Mouse (Mus musculus): ENCODE measurements around the gene Upp1. TPM values are rescaled to one million over a fixed set of nuclear protein-coding genes. Genes with fewer than 3 reads are reported as not detected.
"Not testable (repeated sequence)": the region's sequence is repeated elsewhere in the genome, so short reads cannot be mapped to it uniquely, and the experiment has no call there.

Gene Upp1
- polyA plus RNA-seq, 1 experiment from 2014 or later, result 7.7 TPM

DNA sequence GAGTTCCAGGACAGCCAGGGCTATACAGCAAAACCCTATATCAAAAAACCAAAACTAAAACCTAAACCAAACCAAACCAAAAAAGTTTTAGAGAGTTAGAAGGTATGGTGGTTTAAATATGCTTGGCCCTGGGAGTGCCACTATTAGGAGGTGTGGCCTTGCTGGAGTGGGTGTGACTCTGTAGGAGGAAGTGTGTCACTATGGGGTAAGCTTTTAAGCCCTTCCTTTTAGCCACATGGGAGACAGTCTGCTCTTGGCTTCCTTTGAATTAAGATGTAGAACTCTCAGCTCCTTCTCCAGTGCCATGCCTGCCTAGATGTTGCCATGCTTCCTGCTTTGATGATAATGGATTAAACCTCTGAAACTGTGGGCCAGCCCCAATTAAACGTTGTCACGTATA, 27.2 kb downstream of the Upp1 start:
- no peak overlapping the region for H3K4me3 ChIP-seq (ENCODE audit: low read depth, low read length)
- H3K9ac ChIP-seq (ENCODE audit: low read depth, low read length), result no peak overlapping the region
- H3K4me1 ChIP-seq (replicated peaks; ENCODE audit: control insufficient read depth, insufficient read depth, low read length), result no peaks in the 10 kb centered on the region
- WGBS, result 94% methylated on average over 2 of the region's 2 CpGs
- no peak overlapping the region for H3K4me2 ChIP-seq (replicated peaks; ENCODE audit: low read depth, low read length)
- no peak for DNase-seq (ENCODE audit: low spot score)
- no peak overlapping the region for H3K27ac ChIP-seq (ENCODE audit: low read depth, low read length)
- H3K36me3 ChIP-seq (ENCODE audit: control insufficient read depth, insufficient read depth, low read length), result no peaks in the 10 kb centered on the region
- H3K27me3 ChIP-seq (ENCODE audit: control insufficient read depth, insufficient read depth, low read length), result no peaks in the 10 kb centered on the region
- no peak for ATAC-seq (ENCODE audit: low FRiP score)
- H3K9me3 ChIP-seq (ENCODE audit: control insufficient read depth, low read length), result no peaks in the 10 kb centered on the region

DNA sequence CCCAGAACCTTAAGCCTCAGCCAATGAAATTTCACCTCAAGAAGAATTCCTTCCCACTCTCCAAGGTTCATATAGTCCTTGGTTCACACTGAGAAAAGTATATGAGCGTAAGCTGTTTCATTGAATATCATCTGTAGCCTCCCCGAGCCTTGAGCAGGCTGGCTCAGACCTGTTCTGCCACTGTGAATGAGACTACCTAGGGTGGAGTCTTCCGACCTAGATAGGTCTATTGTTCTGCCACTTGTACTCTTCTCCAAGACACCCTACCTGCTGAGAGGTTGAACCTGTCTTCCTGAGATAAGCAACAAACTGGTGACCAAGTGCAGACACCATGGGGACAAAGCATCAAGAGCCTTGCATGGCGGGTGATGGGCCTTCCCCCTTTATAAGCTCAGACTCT, 28.2 kb downstream of the Upp1 start:
- H3K9ac ChIP-seq (ENCODE audit: low read depth, low read length), result no peak overlapping the region
- WGBS, result 91% methylated on average over 4 of the region's 4 CpGs
- no peak overlapping the region for H3K4me3 ChIP-seq (ENCODE audit: low read depth, low read length)
- H3K36me3 ChIP-seq (ENCODE audit: control insufficient read depth, insufficient read depth, low read length), result no peaks in the 10 kb centered on the region
- no peaks in the 10 kb centered on the region for H3K9me3 ChIP-seq (ENCODE audit: control insufficient read depth, low read length)
- H3K27ac ChIP-seq (ENCODE audit: low read depth, low read length), result no peak overlapping the region
- no peak overlapping the region for H3K4me2 ChIP-seq (replicated peaks; ENCODE audit: low read depth, low read length)
- H3K27me3 ChIP-seq (ENCODE audit: control insufficient read depth, insufficient read depth, low read length), result no peaks in the 10 kb centered on the region
- ATAC-seq (ENCODE audit: low FRiP score) (no peak), DNase-seq (ENCODE audit: low spot score) (no peak)
- no peaks in the 10 kb centered on the region for H3K4me1 ChIP-seq (replicated peaks; ENCODE audit: control insufficient read depth, insufficient read depth, low read length)

- no peaks in the 10 kb centered on the region for H3K9me3 ChIP-seq (ENCODE audit: control insufficient read depth, low read length)
- no peak for ATAC-seq (ENCODE audit: low FRiP score)
- no peak overlapping the region for H3K4me3 ChIP-seq (ENCODE audit: low read depth, low read length)
- no peaks in the 10 kb centered on the region for H3K4me1 ChIP-seq (replicated peaks; ENCODE audit: control insufficient read depth, insufficient read depth, low read length)
- no peak for DNase-seq (ENCODE audit: low spot score)
- H3K9ac ChIP-seq (ENCODE audit: low read depth, low read length), result no peak overlapping the region
- 94% methylated on average over 1 of the region's 1 CpGs for WGBS
- no peaks in the 10 kb centered on the region for H3K36me3 ChIP-seq (ENCODE audit: control insufficient read depth, insufficient read depth, low read length)
- no peak overlapping the region for H3K27ac ChIP-seq (ENCODE audit: low read depth, low read length)
- no peaks in the 10 kb centered on the region for H3K27me3 ChIP-seq (ENCODE audit: control insufficient read depth, insufficient read depth, low read length)
- no peak overlapping the region for H3K4me2 ChIP-seq (replicated peaks; ENCODE audit: low read depth, low read length)
Measured at GRCm38 (mm10) chr11:9146683-9147082, 28.8 kb downstream of the Upp1 start.

DNA sequence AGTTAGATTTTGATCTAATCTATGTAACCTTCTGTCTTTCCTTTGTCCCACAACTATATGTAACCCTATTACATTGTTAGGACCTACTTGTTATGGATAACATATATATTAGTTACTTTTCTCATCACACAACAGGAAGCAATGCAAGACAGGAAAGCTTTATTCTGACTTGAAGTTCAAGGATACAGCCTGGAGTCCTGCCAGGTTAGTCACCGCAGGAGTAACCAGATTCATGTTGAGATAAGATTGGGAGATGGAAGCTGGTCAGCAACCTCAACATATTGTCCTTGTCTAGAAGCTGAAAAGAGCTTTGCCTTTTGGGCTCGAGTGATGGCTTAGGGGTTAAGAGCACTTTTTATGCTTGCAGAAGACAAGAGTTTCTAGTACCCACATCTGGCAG, 30.3 kb downstream of the Upp1 start:
- Histone ChIP-seq H3K27ac (ENCODE audit: low read depth, low read length) (no peak overlapping the region), H3K27me3 (ENCODE audit: control insufficient read depth, insufficient read depth, low read length) (no peaks in the 10 kb centered on the region), H3K4me2 (replicated peaks; ENCODE audit: low read depth, low read length) (no peak overlapping the region), H3K4me3 (ENCODE audit: low read depth, low read length) (no peak overlapping the region), H3K4me1 (replicated peaks; ENCODE audit: control insufficient read depth, insufficient read depth, low read length) (no peaks in the 10 kb centered on the region), H3K36me3 (ENCODE audit: control insufficient read depth, insufficient read depth, low read length) (no peaks in the 10 kb centered on the region), H3K9me3 (ENCODE audit: control insufficient read depth, low read length) (no peaks in the 10 kb centered on the region), H3K9ac (ENCODE audit: low read depth, low read length) (no peak overlapping the region)
- DNase-seq (ENCODE audit: low spot score) (no peak), ATAC-seq (ENCODE audit: low FRiP score) (no peak)
- 90% methylated on average over 2 of the region's 2 CpGs for WGBS

- WGBS, result 84% methylated on average over 25 of the region's 25 CpGs
- ATAC-seq (ENCODE audit: low FRiP score); H3K36me3 ChIP-seq (ENCODE audit: control insufficient read depth, insufficient read depth, low read length); H3K4me2 ChIP-seq (replicated peaks; ENCODE audit: low read depth, low read length); DNase-seq (ENCODE audit: low spot score); H3K27me3 ChIP-seq (ENCODE audit: control insufficient read depth, insufficient read depth, low read length); H3K9ac ChIP-seq (ENCODE audit: low read depth, low read length); H3K4me1 ChIP-seq (replicated peaks; ENCODE audit: control insufficient read depth, insufficient read depth, low read length); H3K4me3 ChIP-seq (ENCODE audit: low read depth, low read length); H3K27ac ChIP-seq (ENCODE audit: low read depth, low read length); H3K9me3 ChIP-seq (ENCODE audit: control insufficient read depth, low read length): not testable (repeated sequence)
Measured at GRCm38 (mm10) chr11:9150403-9150802, 32.5 kb downstream of the Upp1 start.

DNA sequence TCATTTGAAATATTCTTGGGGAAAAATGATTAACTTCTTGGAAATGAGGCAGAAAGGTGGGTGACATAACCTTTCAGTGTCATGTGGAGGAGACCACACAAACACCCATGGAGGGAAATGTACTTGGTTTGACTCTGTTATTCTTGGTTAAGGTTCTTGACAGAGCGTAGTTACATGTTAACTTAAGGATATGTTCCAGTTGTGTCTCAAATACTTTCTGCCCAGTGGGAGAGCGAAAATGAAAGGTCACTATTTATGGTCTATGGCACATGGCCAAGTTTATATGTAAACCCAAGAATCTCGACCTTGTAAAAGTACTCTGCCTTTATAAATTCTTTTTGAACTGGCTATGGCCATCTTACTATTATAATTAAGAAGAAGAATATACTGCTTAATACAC, 42.0 kb downstream of the Upp1 start:
- WGBS, result 70% methylated on average over 3 of the region's 3 CpGs
- H3K27me3 ChIP-seq (ENCODE audit: control insufficient read depth, insufficient read depth, low read length), result no peaks in the 10 kb centered on the region
- H3K9me3 ChIP-seq (ENCODE audit: control insufficient read depth, low read length), result no peaks in the 10 kb centered on the region
- no peak overlapping the region for H3K27ac ChIP-seq (ENCODE audit: low read depth, low read length)
- DNase-seq (ENCODE audit: low spot score) (no peak), ATAC-seq (ENCODE audit: low FRiP score) (no peak)
- H3K36me3 ChIP-seq (ENCODE audit: control insufficient read depth, insufficient read depth, low read length), result no peaks in the 10 kb centered on the region
- H3K4me1 ChIP-seq (replicated peaks; ENCODE audit: control insufficient read depth, insufficient read depth, low read length), result no peaks in the 10 kb centered on the region
- H3K4me2 ChIP-seq (replicated peaks; ENCODE audit: low read depth, low read length), result no peak overlapping the region
- H3K9ac ChIP-seq (ENCODE audit: low read depth, low read length), result no peak overlapping the region
- H3K4me3 ChIP-seq (ENCODE audit: low read depth, low read length), result no peak overlapping the region

GRCm38 (mm10) chr11:9167331-9167730, 49.4 kb downstream of the Upp1 start:
- no peaks in the 10 kb centered on the region for H3K36me3 ChIP-seq (ENCODE audit: control insufficient read depth, insufficient read depth, low read length)
- ATAC-seq (ENCODE audit: low FRiP score) (no peak), DNase-seq (ENCODE audit: low spot score) (no peak)
- no peak overlapping the region for H3K9ac ChIP-seq (ENCODE audit: low read depth, low read length)
- no peaks in the 10 kb centered on the region for H3K9me3 ChIP-seq (ENCODE audit: control insufficient read depth, low read length)
- no peaks in the 10 kb centered on the region for H3K4me1 ChIP-seq (replicated peaks; ENCODE audit: control insufficient read depth, insufficient read depth, low read length)
- H3K4me2 ChIP-seq (replicated peaks; ENCODE audit: low read depth, low read length), result no peak overlapping the region
- no peak overlapping the region for H3K4me3 ChIP-seq (ENCODE audit: low read depth, low read length)
- H3K27ac ChIP-seq (ENCODE audit: low read depth, low read length), result no peak overlapping the region
- no peaks in the 10 kb centered on the region for H3K27me3 ChIP-seq (ENCODE audit: control insufficient read depth, insufficient read depth, low read length)
- WGBS, result 82% methylated on average over 2 of the region's 2 CpGs

DNA sequence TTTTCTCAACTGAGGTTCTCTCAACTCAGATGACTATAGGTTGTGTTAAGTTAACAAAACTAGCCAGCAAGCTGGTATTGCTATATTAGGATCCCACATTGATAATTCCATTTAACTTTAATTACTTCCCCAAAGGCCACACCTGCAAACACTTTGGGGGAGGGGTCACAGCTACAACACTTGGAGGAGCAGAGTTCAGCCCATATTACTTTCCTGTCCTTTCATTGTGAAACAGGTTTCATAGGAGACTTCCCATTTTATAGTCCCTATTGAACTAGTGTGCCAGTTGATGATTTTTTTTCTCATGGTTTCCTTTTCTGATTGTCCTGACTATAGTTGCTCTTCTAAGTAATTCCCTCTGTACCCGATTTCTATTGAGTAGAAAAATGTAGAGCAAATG, 63.6 kb downstream of the Upp1 start:
- WGBS, result 90% methylated on average over 1 of the region's 1 CpGs
- no peak overlapping the region for H3K9ac ChIP-seq (ENCODE audit: low read depth, low read length)
- DNase-seq (ENCODE audit: low spot score) (no peak), ATAC-seq (ENCODE audit: low FRiP score) (no peak)
- H3K9me3 ChIP-seq (ENCODE audit: control insufficient read depth, low read length), result no peaks in the 10 kb centered on the region
- no peaks in the 10 kb centered on the region for H3K27me3 ChIP-seq (ENCODE audit: control insufficient read depth, insufficient read depth, low read length)
- H3K4me1 ChIP-seq (replicated peaks; ENCODE audit: control insufficient read depth, insufficient read depth, low read length), result no peaks in the 10 kb centered on the region
- no peaks in the 10 kb centered on the region for H3K36me3 ChIP-seq (ENCODE audit: control insufficient read depth, insufficient read depth, low read length)
- no peak overlapping the region for H3K27ac ChIP-seq (ENCODE audit: low read depth, low read length)
- H3K4me2 ChIP-seq (replicated peaks; ENCODE audit: low read depth, low read length), result no peak overlapping the region
- no peak overlapping the region for H3K4me3 ChIP-seq (ENCODE audit: low read depth, low read length)
